In genomic region chr1:151699363-151699762, GRCm38 (mm10) we compare ENCODE assay signal across 11 mouse cellular contexts. TPM values are rescaled to one million over a fixed set of nuclear protein-coding genes. Genes with fewer than 3 reads are reported as not detected.
DNase-seq lines count a peak whose midpoint lies in the region; ATAC-seq lines count a peak whose summit lies in the region.
"Had no signal": no experiment of that assay in that cellular context is flagged by ENCODE, and none has a peak within 500 bp of the region (broad histone marks: within the 10 kb centered on the region; RNA-seq: fewer than 3 reads in every experiment).

No protein-coding gene starts in this region.

- no peak overlapping the region for H3K9ac ChIP-seq in kidney, embryonic 14.5 days (ENCODE audit: low read depth, low read length)
- no peak overlapping the region for H3K9ac ChIP-seq in midbrain, embryonic 12.5 days (replicated peaks)
- no peak overlapping the region for H3K9ac ChIP-seq in midbrain, embryonic 11.5 days (ENCODE audit: low read length)
- no peak overlapping the region for H3K9ac ChIP-seq in midbrain, embryonic 14.5 days (replicated peaks; ENCODE audit: low read length)
- H3K9ac ChIP-seq: liver, embryonic 13.5 days had no signal

- no peak overlapping the region for H3K4me3 ChIP-seq in kidney, embryonic 14.5 days (ENCODE audit: low read length)
- H3K4me3 ChIP-seq in midbrain, embryonic 12.5 days: no peak overlapping the region
- no peak overlapping the region for H3K4me3 ChIP-seq in midbrain, embryonic 11.5 days (ENCODE audit: low read depth, low read length)
- H3K4me3 ChIP-seq in midbrain, embryonic 14.5 days (replicated peaks; ENCODE audit: low read depth, low read length): no peak overlapping the region
- H3K4me3 ChIP-seq: liver, embryonic 13.5 days had no signal

- intact Hi-C loops in left cerebral cortex, postnatal 25 days (cut with DNase I): no loop called here

- H3K27ac ChIP-seq in kidney, embryonic 14.5 days (ENCODE audit: low read depth, low read length): no peak overlapping the region
- H3K27ac ChIP-seq in midbrain, embryonic 12.5 days (replicated peaks): no peak overlapping the region
- H3K27ac ChIP-seq in midbrain, embryonic 11.5 days (ENCODE audit: low read depth, low read length): no peak overlapping the region
- no peak overlapping the region for H3K27ac ChIP-seq in midbrain, embryonic 14.5 days (replicated peaks; ENCODE audit: low read depth, low read length)
- H3K27ac ChIP-seq: liver, embryonic 13.5 days had no signal

- H3K4me1 ChIP-seq in kidney, embryonic 14.5 days (ENCODE audit: control insufficient read depth, insufficient read depth, low read length): no peaks in the 10 kb centered on the region
- no peaks in the 10 kb centered on the region for H3K4me1 ChIP-seq in midbrain, embryonic 12.5 days
- H3K4me1 ChIP-seq in midbrain, embryonic 11.5 days (ENCODE audit: control insufficient read depth, insufficient read depth, low read length): no peaks in the 10 kb centered on the region
- H3K4me1 ChIP-seq in midbrain, embryonic 14.5 days (ENCODE audit: control insufficient read depth, insufficient read depth, low read length): 0 out of 2 replicates have a peak, but pooled peaks cover 3% of the 10 kb centered on the region

- no peaks in the 10 kb centered on the region for H3K27me3 ChIP-seq in kidney, embryonic 14.5 days (ENCODE audit: control insufficient read depth, insufficient read depth, low read length)
- no peaks in the 10 kb centered on the region for H3K27me3 ChIP-seq in midbrain, embryonic 12.5 days
- H3K27me3 ChIP-seq in midbrain, embryonic 11.5 days (ENCODE audit: control insufficient read depth, insufficient read depth, low read length): no peaks in the 10 kb centered on the region
- H3K27me3 ChIP-seq in midbrain, embryonic 14.5 days (ENCODE audit: control insufficient read depth, insufficient read depth, low read length): no peaks in the 10 kb centered on the region
- H3K27me3 ChIP-seq: liver, embryonic 13.5 days had no signal

- no peak for ATAC-seq in kidney, embryonic 14.5 days (ENCODE audit: low FRiP score, low TSS enrichment)
- 0 out of 2 replicates have a peak, but pooled peaks have one; percentile 19 for ATAC-seq in midbrain, embryonic 12.5 days (ENCODE audit: low FRiP score, low read depth)
- ATAC-seq in midbrain, embryonic 11.5 days (ENCODE audit: low FRiP score): no peak
- peak; percentile 37; the same call in 1 of the 2 replicates for ATAC-seq in common myeloid progenitor, adult 5-6 weeks (replicated peaks; ENCODE audit: low read depth, poor library complexity, severe bottlenecking)
- ATAC-seq in midbrain, embryonic 14.5 days (ENCODE audit: low FRiP score, low TSS enrichment): no peak
- ATAC-seq: intestine, postnatal 0 days had no signal

- no peaks in the 10 kb centered on the region for H3K9me3 ChIP-seq in kidney, embryonic 14.5 days (ENCODE audit: control insufficient read depth, low read length)
- no peaks in the 10 kb centered on the region for H3K9me3 ChIP-seq in midbrain, embryonic 12.5 days
- H3K9me3 ChIP-seq in midbrain, embryonic 11.5 days (ENCODE audit: control insufficient read depth, low read length): no peaks in the 10 kb centered on the region
- H3K9me3 ChIP-seq in midbrain, embryonic 14.5 days (ENCODE audit: control insufficient read depth, low read length): no peaks in the 10 kb centered on the region
- H3K9me3 ChIP-seq: liver, embryonic 13.5 days had no signal

- no peaks in the 10 kb centered on the region for H3K36me3 ChIP-seq in kidney, embryonic 14.5 days (ENCODE audit: control insufficient read depth, insufficient read depth, low read length)
- H3K36me3 ChIP-seq in midbrain, embryonic 12.5 days: no peaks in the 10 kb centered on the region
- no peaks in the 10 kb centered on the region for H3K36me3 ChIP-seq in midbrain, embryonic 11.5 days (ENCODE audit: control insufficient read depth, insufficient read depth, low read length)
- no peaks in the 10 kb centered on the region for H3K36me3 ChIP-seq in midbrain, embryonic 14.5 days (ENCODE audit: control insufficient read depth, insufficient read depth, low read length)
- H3K36me3 ChIP-seq: liver, embryonic 13.5 days had no signal

- peak; percentile 60 for DNase-seq in kidney, adult 11 months
- no peak for DNase-seq in midbrain, embryonic 11.5 days (ENCODE audit: low spot score, missing footprints)
- peak; percentile 32 for DNase-seq in midbrain, embryonic 14.5 days
- DNase-seq in retina, postnatal 1 day: no peak
- no peak for DNase-seq in left cerebral cortex, postnatal 25 days (ENCODE audit: low spot score in 2 of 2)
- DNase-seq: cerebellum, postnatal 25 days; liver, embryonic 13.5 days had no signal

- WGBS in kidney, embryonic 14.5 days: 78% methylated on average over 7 of the region's 7 CpGs
- 83% methylated on average over 7 of the region's 7 CpGs for WGBS in midbrain, embryonic 12.5 days
- 88% methylated on average over 7 of the region's 7 CpGs for WGBS in midbrain, embryonic 11.5 days
- WGBS in midbrain, embryonic 14.5 days: 88% methylated on average over 7 of the region's 7 CpGs

- H3K4me2 ChIP-seq in kidney, embryonic 14.5 days (replicated peaks; ENCODE audit: low read depth, low read length): no peak overlapping the region
- no peak overlapping the region for H3K4me2 ChIP-seq in midbrain, embryonic 12.5 days (replicated peaks)
- no peak overlapping the region for H3K4me2 ChIP-seq in midbrain, embryonic 11.5 days
- no peak overlapping the region for H3K4me2 ChIP-seq in midbrain, embryonic 14.5 days (ENCODE audit: low read length)
- H3K4me2 ChIP-seq: liver, embryonic 13.5 days had no signal

RNA-seq across cellular contexts. Expression of gene Edem3, which starts 55.8 kb away (rescaled TPM):
- 9.1 and 21.7 TPM in 2 replicates for polyA plus RNA-seq in kidney, embryonic 14.5 days (2014; fragmentation: Nextera tagmentation; extraction: Ambion mirVana)
- 26.6 and 29.2 TPM in 2 replicates for polyA plus RNA-seq in midbrain, embryonic 12.5 days (2016; fragmentation: Nextera tagmentation; extraction: Ambion mirVana)
- 22.0 and 25.8 TPM in 2 replicates for polyA plus RNA-seq in midbrain, embryonic 11.5 days (2014; fragmentation: Nextera tagmentation; extraction: Ambion mirVana)
- total RNA-seq in common myeloid progenitor, adult 5-6 weeks (2017): 33.3 and 35.5 TPM in 2 replicates
- polyA plus RNA-seq in midbrain, embryonic 14.5 days (2014; fragmentation: Nextera tagmentation; extraction: Ambion mirVana): 20.8 and 31.0 TPM in 2 replicates
- 10 to 100 TPM; 38.5 to 39.7 TPM for total RNA-seq in left cerebral cortex, postnatal 25 days (2021)

Comparison
In these comparisons a context has a peak if more than half of its experiments do, and no peak if none do; other contexts are left out.
1. DNase-seq: peak in kidney, adult 11 months (single experiment) and midbrain, embryonic 14.5 days (single experiment); none in midbrain, embryonic 11.5 days (single experiment), retina, postnatal 1 day (single experiment) and left cerebral cortex, postnatal 25 days (0 of 2).
2. ATAC-seq: peak in midbrain, embryonic 12.5 days (single experiment) and common myeloid progenitor, adult 5-6 weeks (single experiment); none in kidney, embryonic 14.5 days (single experiment), midbrain, embryonic 11.5 days (single experiment) and midbrain, embryonic 14.5 days (single experiment).